Mouse (Mus musculus) lung, embryonic 16.5 days (tissue): ENCODE data around the gene Olfr1200. TPM values are rescaled to one million over a fixed set of nuclear protein-coding genes. Genes with fewer than 3 reads are reported as not detected.

Experiments
- ATAC-seq: fragments of 200-750 bp; cut with Nextera tagmentation; 2 replicates; pipeline ENCODE4 v1.8.0; 2017; ENCODE audit warnings: low read depth, mild to moderate bottlenecking, moderate library complexity
- H3K27ac ChIP-seq: fragments of 300-500 bp; sonication (generic); 2 replicates; pipeline ENCODE4 v1.5.1; 2014; ENCODE audit warnings: mild to moderate bottlenecking, control low read depth, low read length
- H3K27me3 ChIP-seq: fragments of 300-500 bp; sonication (generic); 2 replicates; pipeline ENCODE4 v1.6.1; 2014; ENCODE audit warnings: low read depth, low read length, mixed read lengths; ENCODE audit not compliant: control insufficient read depth, insufficient read depth
- H3K36me3 ChIP-seq: fragments of 300-500 bp; sonication (generic); 2 replicates; pipeline ENCODE4 v1.6.1; 2014; ENCODE audit warnings: low read length; ENCODE audit not compliant: control insufficient read depth, insufficient read depth
- H3K4me1 ChIP-seq: fragments of 300-500 bp; sonication (generic); replicated peaks from 2 replicates; pipeline ENCODE4 v1.6.1; 2014; ENCODE audit warnings: low read length, mixed read lengths; ENCODE audit not compliant: control insufficient read depth, insufficient read depth
- H3K4me2 ChIP-seq: fragments of 300-500 bp; sonication (generic); 2 replicates; pipeline ENCODE4 v1.6.1; 2014; ENCODE audit warnings: low read depth, low read length, control low read depth
- H3K4me3 ChIP-seq: fragments of 300-500 bp; sonication (generic); 2 replicates; pipeline ENCODE4 v1.5.1; 2014; ENCODE audit warnings: mild to moderate bottlenecking, low read length, control low read depth
- H3K9ac ChIP-seq: fragments of 300-500 bp; sonication (generic); 2 replicates; pipeline ENCODE4 v1.6.1; 2014; ENCODE audit warnings: low read length, control low read depth
- H3K9me3 ChIP-seq: fragments of 300-500 bp; sonication (generic); 2 replicates; pipeline ENCODE4 v1.6.1; 2016; ENCODE audit warnings: low read length; ENCODE audit not compliant: control insufficient read depth
- WGBS: fragments of 180-500 bp; shearing (Covaris S2); extraction: QIAGEN DNeasy Blood & Tissue Kit; methylation state at CpG from one replicate; pipeline ENCODE4 v1.1.7; 2014; 5-methylcytosine and 5-hydroxymethylcytosine counted together
- polyA plus RNA-seq: library from polyadenylated mRNA; unstranded; fragments of >200 nt; fragmentation: Nextera tagmentation; extraction: Ambion mirVana; gene quantifications from 2 replicates; pipeline ENCODE4 v1.2.1, GENCODE M21; 2015

Gene Olfr1200
- not detected in 2 replicates for polyA plus RNA-seq

DNA sequence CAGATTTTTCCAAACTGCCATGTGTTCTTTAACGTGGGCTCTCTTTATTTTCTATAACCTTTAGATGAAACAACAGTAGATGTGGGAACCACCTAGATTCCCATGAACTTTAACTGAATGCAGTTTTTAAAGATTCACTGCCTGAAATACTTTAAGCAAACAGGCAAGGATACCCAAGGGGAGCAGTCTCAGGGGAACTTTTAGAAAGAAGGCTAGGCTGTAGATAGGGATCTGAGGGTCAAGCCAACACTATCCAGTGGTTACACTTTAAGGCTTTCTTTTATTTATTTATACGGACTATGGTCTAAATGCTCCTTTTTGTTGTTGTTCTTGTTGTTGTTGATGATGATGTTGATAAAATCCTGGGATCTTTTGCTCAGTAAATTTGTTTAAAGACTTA lies at the start of gene Olfr1200:
TSS of gene Olfr1200 (minus strand) at position 101 of the 400 bp plus-strand sequence.
- no peak within 1 kb of the TSS for H3K4me2 ChIP-seq
- H3K4me3 ChIP-seq, result no peak within 1 kb of the TSS
- no peak for ATAC-seq
- no peaks in the 10 kb centered on the region for H3K36me3 ChIP-seq
- no peak within 1 kb of the TSS for H3K9ac ChIP-seq
- no peak within 1 kb of the TSS for H3K27ac ChIP-seq
- H3K9me3 ChIP-seq, result no peaks in the 10 kb centered on the region; the same call in 1 of the 2 replicates
- H3K4me1 ChIP-seq, result no peaks in the 10 kb centered on the region
- 68% methylated on average over 2 of the region's 2 CpGs for WGBS
- no peaks in the 10 kb centered on the region for H3K27me3 ChIP-seq

DNA sequence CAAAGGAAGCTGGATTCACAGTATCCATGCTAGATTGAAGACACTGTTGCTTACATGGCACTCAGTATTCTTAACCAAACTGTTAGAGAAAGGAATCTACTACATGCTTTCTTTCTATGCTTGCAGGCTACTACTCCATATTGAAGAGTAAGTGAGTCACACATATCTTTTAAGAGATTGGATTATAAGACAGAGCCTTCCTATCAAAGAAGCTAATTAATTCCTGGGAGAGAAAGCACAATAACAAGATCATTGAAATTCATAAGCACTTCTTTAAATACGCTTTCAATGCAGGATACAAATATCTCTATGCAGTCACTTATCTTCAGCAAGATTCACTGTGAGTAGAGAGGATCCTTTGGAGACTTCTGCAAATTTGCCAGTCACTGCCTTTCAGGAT lies 43.9 kb upstream of the Olfr1200 start, which contains the start of gene Olfr1202:
TSS of gene Olfr1202 (plus strand) at position 301 of the 400 bp plus-strand sequence.
- WGBS, result 69% methylated on average over 1 of the region's 1 CpGs

DNA sequence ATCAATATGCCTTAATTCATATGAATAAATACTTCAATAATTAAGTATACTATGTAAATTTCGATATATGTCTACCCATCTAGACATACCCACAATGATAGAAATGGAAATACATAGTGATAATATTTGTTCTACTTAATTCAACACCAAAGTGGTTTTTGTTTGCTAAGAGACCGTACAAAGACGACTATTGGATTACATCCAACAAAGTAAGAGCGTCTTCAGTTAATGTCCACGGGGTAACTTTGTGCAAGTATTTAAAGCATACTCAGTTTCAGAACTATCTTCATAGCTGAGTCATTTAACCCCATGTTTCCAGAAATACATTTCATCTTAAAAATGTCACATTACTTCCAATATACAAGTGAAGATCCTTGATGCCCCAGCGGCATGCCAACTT lies 22.4 kb upstream of the Olfr1200 start, which contains the start of gene Olfr1201:
TSS of gene Olfr1201 (plus strand) at position 301 of the 400 bp plus-strand sequence.
- Histone ChIP-seq H3K9me3 (no peaks in the 10 kb centered on the region), H3K4me3 (no peak within 1 kb of the TSS), H3K27ac (no peak within 1 kb of the TSS), H3K36me3 (no peaks in the 10 kb centered on the region), H3K27me3 (no peaks in the 10 kb centered on the region), H3K9ac (no peak within 1 kb of the TSS), H3K4me2 (no peak within 1 kb of the TSS), H3K4me1 (no peaks in the 10 kb centered on the region)
- ATAC-seq, result no peak
- WGBS, result 63% methylated on average over 6 of the region's 6 CpGs

More for the DNA sequence above, 43.9 kb upstream of the Olfr1200 start, which contains the start of gene Olfr1202:
- Histone ChIP-seq H3K9ac (no peak within 1 kb of the TSS), H3K27ac (no peak within 1 kb of the TSS), H3K9me3 (no peaks in the 10 kb centered on the region), H3K4me2 (no peak within 1 kb of the TSS), H3K27me3 (no peaks in the 10 kb centered on the region), H3K4me1 (no peaks in the 10 kb centered on the region), H3K36me3 (no peaks in the 10 kb centered on the region), H3K4me3 (no peak within 1 kb of the TSS)
- ATAC-seq, result no peak

DNA sequence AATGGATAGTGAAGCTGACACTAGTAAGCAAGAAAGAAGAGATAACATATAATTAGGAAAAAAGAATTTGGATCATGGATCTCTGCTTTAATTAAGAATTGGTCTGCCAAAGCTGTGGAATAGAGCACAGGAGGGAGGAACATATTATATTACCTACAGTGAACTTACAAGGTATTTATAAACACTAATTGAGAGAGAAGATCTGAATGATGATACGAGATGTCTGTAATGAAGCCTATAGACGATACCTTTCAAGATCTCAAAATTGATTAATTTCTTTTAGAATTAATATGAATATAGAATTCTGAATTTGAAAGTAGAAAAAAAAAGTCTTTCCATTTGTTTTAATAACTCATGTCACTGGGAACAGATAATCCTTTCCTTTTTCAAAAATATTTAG lies 9.9 kb downstream of the Olfr1200 start, which contains the start of gene Olfr1199:
TSS of gene Olfr1199 (minus strand) at position 101 of the 400 bp plus-strand sequence.
- WGBS, result 81% methylated on average over 2 of the region's 2 CpGs
- no peaks in the 10 kb centered on the region for H3K4me1 ChIP-seq
- no peak within 1 kb of the TSS for H3K4me2 ChIP-seq
- no peaks in the 10 kb centered on the region for H3K9me3 ChIP-seq
- H3K27ac ChIP-seq, result no peak within 1 kb of the TSS
- H3K9ac ChIP-seq, result no peak within 1 kb of the TSS
- no peak within 1 kb of the TSS for H3K4me3 ChIP-seq
- ATAC-seq, result no peak
- no peaks in the 10 kb centered on the region for H3K27me3 ChIP-seq
- no peaks in the 10 kb centered on the region for H3K36me3 ChIP-seq

DNA sequence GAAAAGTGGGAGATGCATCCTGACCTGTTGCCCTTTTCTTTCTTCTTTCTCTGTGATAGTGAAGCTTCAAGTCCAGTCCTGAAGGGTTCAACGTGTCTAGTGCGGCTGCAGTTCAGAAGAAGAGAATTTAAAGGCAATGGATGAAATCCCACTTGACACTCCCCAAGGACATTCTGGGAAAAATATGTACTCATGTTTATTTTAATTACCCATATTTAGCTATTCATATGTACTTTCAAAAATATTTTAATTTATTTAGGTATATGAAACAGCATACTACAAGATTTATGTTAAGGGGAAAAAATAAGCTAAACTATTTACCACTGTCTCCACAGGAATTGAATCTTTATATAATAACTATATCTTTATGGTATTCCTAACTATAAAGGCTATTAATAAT lies 19.0 kb downstream of the Olfr1200 start, which contains the start of gene Olfr1198:
TSS of gene Olfr1198 (minus strand) at position 101 of the 400 bp plus-strand sequence.
- Histone ChIP-seq H3K9ac (no peak within 1 kb of the TSS), H3K4me3 (no peak within 1 kb of the TSS), H3K27me3 (no peaks in the 10 kb centered on the region), H3K27ac (no peak within 1 kb of the TSS), H3K4me2 (no peak within 1 kb of the TSS), H3K36me3 (no peaks in the 10 kb centered on the region), H3K4me1 (no peaks in the 10 kb centered on the region), H3K9me3 (no peaks in the 10 kb centered on the region)
- 80% methylated on average over 2 of the region's 2 CpGs for WGBS
- no peak for ATAC-seq

DNA sequence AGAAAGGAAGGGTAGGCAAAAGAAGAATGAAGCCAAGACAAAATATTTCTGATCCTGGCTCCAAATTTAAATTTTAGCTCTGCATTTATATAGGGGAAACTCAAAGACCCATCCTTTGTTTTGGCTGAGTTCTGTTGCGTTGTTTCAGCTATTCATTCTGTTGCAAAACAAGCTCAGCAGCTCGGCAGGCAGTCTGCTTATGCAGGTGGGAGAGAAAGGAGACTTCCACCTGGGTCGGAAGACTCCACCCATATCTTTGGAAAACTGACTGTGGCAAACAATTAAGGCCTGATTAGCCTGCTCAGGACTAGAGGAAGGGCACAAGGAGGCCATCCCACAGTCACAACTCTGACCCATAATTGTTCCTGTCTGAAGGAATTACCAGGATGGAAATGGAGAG lies 26.9 kb downstream of the Olfr1200 start:
- Histone ChIP-seq H3K9me3 (no peaks in the 10 kb centered on the region), H3K36me3 (no peaks in the 10 kb centered on the region), H3K27ac (no peak overlapping the region), H3K4me3 (no peak overlapping the region), H3K9ac (no peak overlapping the region), H3K4me2 (no peak overlapping the region), H3K27me3 (no peaks in the 10 kb centered on the region), H3K4me1 (no peaks in the 10 kb centered on the region)
- WGBS, result 73% methylated on average over 3 of the region's 3 CpGs
- ATAC-seq, result no peak

DNA sequence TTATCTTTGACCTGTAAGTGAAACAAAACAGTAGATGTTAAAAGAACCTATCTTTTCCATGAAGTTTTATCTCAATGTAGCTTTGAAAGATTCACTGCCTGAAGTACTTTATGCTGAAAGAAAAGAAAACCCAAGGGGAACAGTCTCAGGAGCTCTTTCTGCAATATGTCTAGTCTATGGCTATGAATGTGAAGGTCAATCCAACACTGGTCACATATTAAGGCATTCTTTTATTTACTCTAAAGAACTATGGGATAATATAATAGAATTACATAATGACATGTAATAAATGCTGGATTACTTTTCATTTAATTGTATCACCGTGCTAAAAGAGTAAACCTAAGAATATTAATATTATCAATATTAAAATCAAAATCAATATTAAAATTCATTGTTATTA lies 38.0 kb downstream of the Olfr1200 start, which contains the start of gene Olfr1197:
TSS of gene Olfr1197 (minus strand) at position 101 of the 400 bp plus-strand sequence.
- Histone ChIP-seq H3K36me3 (no peaks in the 10 kb centered on the region), H3K27ac (no peak within 1 kb of the TSS), H3K4me3 (no peak within 1 kb of the TSS), H3K9me3 (no peaks in the 10 kb centered on the region), H3K27me3 (no peaks in the 10 kb centered on the region), H3K4me1 (no peaks in the 10 kb centered on the region), H3K4me2 (no peak within 1 kb of the TSS), H3K9ac (no peak within 1 kb of the TSS)
- WGBS, result 80% methylated on average over 1 of the region's 1 CpGs
- no peak for ATAC-seq

Other genes with a start within 250 kb of the Olfr1200 start
- gene Olfr1188, start 213.6 kb downstream of the Olfr1200 start, polyA plus RNA-seq, result not detected in 2 replicates
- not detected in 2 replicates for gene Olfr1189, start 184.0 kb downstream of the Olfr1200 start, polyA plus RNA-seq
- not detected in 2 replicates for gene Olfr1191-ps1, start 129.9 kb downstream of the Olfr1200 start, polyA plus RNA-seq
- not detected in 2 replicates for gene Olfr1192-ps1, start 122.0 kb downstream of the Olfr1200 start, polyA plus RNA-seq
- gene Olfr1193, start 94.9 kb downstream of the Olfr1200 start, polyA plus RNA-seq, result not detected in 2 replicates
- gene Olfr1195, start 81.3 kb downstream of the Olfr1200 start, polyA plus RNA-seq, result not detected in 2 replicates
- gene Olfr1196, start 65.9 kb downstream of the Olfr1200 start, polyA plus RNA-seq, result not detected in 2 replicates
- gene Olfr1197, start 38.1 kb downstream of the Olfr1200 start, polyA plus RNA-seq, result not detected in 2 replicates
- not detected in 2 replicates for gene Olfr1198, start 19.1 kb downstream of the Olfr1200 start, polyA plus RNA-seq
- not detected in 2 replicates for gene Olfr1199, start 10.0 kb downstream of the Olfr1200 start, polyA plus RNA-seq
- not detected in 2 replicates for gene Olfr1201, start 22.5 kb upstream of the Olfr1200 start, polyA plus RNA-seq
- gene Olfr1202, start 44.0 kb upstream of the Olfr1200 start, polyA plus RNA-seq, result not detected in 2 replicates
- gene Olfr1205, start 59.2 kb upstream of the Olfr1200 start, polyA plus RNA-seq, result not detected in 2 replicates
- gene Olfr1204, start 78.8 kb upstream of the Olfr1200 start, polyA plus RNA-seq, result not detected in 2 replicates
- gene Olfr1206, start 92.7 kb upstream of the Olfr1200 start, polyA plus RNA-seq, result not detected in 2 replicates
- gene Olfr1208, start 131.8 kb upstream of the Olfr1200 start, polyA plus RNA-seq, result not detected in 2 replicates
- gene Olfr1209, start 144.7 kb upstream of the Olfr1200 start, polyA plus RNA-seq, result not detected in 2 replicates
- gene Olfr1211, start 167.6 kb upstream of the Olfr1200 start, polyA plus RNA-seq, result not detected in 2 replicates
- not detected in 2 replicates for gene Olfr1212, start 183.5 kb upstream of the Olfr1200 start, polyA plus RNA-seq
- gene Gm13762, start 209.8 kb upstream of the Olfr1200 start, polyA plus RNA-seq, result not detected in 2 replicates
- not detected in 2 replicates for gene Olfr1214, start 222.2 kb upstream of the Olfr1200 start, polyA plus RNA-seq
- not detected in 2 replicates for gene Olfr1215, start 236.5 kb upstream of the Olfr1200 start, polyA plus RNA-seq
- gene Olfr1216, start 247.9 kb upstream of the Olfr1200 start, polyA plus RNA-seq, result not detected in 2 replicates